Mouse (Mus musculus): ENCODE results near the gene Nat9.
A peak's percentile ranks its signal among the peaks of the same experiment; 100 is the strongest.

Gene Nat9

DNA sequence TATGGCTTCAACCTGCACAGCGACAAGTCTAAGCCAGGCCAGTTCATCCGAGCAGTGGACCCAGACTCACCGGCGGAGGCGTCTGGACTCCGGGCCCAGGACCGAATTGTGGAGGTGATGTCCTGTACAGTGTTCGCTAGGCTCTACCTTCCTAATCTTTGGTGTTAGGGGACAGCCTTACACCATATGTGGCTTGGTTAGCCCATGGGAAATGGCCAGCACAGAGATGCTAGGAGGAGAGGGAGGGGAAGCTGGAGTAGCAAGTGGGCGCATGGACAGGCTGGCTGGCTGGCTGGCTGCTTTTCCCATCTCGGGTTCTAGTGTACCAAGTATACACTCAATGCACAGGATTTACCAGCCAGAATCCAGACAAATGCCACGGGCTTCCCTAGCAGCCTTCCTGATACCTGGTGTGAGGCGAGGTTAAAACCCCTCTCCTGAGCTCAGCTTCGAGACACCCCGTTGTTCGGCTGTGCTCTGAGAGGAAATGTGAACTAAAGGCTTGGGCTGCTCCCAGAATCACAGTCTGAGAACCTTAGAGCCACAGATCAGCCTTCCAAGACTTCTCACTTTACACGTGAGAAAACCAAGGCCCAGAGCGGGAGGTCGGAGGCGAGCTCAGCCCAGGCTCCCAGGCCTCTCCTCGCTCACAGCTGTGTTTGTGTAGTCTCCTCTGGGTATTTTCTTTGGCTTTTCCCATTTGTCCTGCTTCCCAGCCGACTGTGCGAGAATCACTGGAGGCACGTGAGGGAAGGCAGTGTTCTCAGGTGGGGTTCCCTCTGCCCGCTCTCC is 11.1 kb downstream of the Nat9 start:
- no peak for DNase-seq (ENCODE audit: low spot score)

DNA sequence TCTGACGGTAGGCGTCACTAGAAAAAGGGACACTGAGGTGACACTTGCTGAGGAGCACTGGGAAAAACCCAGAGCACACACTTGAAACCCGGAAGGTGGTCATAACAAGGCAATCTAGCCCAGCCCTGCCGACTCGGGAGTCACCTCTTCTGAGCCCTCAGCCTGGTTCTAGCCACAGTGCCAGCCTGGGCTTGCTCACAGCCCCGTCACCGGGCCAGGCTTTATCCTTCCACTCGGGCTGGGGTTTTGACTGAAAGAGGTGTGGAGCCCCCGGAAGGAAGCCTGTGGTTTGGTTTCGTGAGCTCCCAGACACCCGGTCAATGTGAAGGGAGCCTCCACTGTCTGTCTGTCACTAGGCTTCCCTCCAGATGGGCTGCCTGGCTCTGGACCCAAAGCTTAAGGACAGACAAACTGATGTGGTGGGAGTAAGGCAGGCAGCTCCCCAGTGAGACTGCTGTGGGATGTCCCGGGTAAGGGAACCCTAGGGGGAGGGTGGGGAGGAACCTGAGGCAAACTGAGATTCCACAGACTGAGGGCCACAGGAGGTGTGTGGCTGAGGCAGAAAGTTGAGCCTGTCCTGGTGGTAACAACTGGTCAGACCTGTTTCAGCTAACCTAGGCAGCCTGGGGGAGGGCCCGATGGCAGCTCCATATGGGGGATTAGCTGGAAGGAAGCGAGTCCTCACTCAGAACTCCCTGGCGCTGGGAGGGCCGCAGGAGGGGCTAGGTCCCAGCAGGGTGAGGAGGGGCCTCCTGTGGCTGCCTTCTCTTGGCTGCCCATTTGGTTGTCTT is 13.9 kb downstream of the Nat9 start:
- peak; percentile 76 for DNase-seq (ENCODE audit: low spot score)

DNA sequence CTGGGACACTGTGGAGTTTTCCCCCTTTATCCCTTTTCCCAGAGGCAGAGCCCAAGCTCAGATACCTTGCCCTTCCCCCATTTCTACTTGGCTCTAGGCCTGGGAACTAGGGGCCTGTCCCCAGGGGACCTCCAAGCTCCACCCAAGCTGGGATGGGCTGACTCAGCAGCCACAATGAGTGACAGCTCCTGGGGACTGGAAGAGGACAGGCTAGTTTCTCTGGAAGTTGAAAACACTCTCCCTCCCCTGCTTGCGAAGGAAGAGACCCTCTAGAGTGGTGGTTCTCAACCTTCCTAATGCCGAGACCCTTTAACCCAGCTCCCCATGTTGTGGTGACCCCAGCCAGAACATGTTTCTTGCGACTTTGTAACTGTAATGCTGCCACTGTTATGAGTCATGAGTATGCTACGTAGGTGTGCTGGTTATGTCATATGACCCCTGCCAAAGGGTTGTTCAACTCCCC is 14.8 kb downstream of the Nat9 start:
- DNase-seq (ENCODE audit: low spot score): peak; percentile 65

DNA sequence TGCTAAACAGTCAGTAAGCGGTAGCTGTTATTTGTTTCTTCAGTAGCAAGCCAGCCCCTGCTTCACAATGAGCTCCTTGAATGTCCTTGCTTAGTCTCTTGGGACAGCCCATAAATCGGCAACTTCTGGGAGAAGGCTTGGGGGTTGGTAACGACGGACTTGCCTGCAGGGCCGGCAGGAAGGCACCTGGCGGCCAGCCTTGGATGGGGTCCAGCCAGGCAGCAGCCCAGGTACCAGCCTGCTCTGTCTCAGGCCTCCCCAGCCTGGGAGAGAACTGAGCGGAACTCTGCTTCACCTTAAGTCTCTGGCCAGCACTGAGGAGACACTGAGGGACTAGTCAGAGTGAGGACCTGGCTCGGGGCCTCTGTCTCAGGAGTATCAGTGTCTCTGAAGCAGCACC is 16.5 kb downstream of the Nat9 start:
- DNase-seq (ENCODE audit: low spot score): peak; percentile 56

DNA sequence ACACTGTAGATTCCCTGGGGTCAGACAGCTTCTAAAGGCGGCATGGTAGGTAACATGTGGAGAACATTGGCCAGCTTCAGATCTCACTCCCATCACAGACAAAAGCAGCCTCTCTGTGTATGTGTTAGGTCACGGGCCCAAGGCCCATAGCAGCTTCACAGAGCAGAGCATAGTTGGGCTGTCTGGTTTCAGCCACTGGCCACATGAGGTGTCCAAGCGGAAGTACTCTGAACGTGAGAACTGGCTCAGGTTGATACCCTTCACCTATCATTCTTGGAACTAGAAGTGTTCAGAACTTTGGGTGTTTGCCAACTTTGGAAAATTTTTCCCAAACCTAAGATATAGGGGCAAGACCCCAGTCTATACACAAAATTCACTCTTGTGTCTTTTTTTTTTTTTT is 18.2 kb downstream of the Nat9 start:
- DNase-seq (ENCODE audit: low spot score): no peak

DNA sequence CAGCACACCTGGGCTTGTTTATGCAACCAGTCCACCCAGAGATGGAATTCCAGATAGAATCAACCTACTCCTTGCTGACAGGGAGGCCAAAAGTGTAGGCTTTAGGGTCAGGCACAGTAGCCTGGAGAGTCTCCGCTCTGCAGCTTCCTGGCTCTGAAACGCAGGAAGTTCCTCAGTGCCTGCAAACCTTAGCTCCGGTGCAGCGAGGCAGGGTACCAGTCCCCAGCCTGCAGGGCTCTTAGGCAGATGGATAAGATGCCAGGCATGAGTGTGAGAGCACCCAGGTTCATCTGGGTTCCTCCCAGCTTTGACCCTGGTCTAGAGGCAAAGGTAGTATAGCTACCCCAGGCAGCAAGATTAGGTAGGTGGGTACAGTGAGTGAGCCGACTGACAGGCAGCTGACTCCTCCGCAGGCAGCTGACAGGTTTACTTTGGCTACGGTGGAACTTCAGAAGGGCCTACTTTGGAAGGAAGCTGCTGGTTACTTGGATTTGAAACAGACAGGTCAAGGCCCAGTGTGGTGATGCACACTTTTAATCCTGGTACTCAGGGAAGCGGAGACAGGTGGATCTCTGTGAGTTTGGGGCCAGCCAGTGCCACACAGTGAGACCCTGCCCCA is 19.9 kb downstream of the Nat9 start:
- no peak for DNase-seq (ENCODE audit: low spot score)

DNA sequence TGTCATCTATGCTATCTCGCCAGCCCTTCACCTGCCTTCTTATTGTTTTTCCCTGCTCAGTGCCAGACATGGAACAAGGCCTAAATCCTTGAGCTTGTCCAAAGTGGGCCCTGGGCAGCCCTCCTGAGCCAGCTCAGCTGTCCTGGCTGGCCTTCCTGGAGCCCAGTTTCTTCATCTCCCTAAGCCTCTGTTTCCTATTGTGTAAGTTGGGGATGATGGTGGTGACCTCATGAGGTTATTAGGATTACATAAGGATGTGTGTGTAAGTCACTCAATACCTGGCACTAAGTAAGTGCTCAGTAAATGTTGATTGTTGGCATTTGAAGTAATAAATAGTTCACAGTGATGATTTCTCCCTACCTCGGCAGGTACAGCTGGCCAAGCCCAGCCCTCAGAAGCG is 20.9 kb downstream of the Nat9 start:
- no peak for DNase-seq (ENCODE audit: low spot score)

DNA sequence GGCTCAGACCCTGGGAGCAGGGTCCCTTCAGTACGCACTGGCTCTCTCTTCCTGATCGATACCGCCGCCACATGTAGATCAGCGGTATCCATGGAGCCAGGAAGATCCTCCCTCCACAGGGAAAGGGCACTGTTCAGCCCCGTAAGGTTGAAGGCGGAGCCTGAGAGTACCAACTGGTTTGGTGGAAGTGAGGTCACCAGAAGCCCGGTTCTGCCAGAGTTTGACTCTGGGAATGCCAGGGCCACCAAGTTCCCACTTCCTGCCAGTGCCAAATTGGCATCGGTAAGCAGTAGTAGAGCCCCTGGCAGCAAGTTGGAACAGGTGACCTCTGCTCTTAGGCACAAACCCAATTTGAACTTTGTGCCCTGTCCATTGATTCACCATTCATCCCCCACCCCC is 22.7 kb downstream of the Nat9 start:
- DNase-seq (ENCODE audit: low spot score): peak; percentile 72

DNA sequence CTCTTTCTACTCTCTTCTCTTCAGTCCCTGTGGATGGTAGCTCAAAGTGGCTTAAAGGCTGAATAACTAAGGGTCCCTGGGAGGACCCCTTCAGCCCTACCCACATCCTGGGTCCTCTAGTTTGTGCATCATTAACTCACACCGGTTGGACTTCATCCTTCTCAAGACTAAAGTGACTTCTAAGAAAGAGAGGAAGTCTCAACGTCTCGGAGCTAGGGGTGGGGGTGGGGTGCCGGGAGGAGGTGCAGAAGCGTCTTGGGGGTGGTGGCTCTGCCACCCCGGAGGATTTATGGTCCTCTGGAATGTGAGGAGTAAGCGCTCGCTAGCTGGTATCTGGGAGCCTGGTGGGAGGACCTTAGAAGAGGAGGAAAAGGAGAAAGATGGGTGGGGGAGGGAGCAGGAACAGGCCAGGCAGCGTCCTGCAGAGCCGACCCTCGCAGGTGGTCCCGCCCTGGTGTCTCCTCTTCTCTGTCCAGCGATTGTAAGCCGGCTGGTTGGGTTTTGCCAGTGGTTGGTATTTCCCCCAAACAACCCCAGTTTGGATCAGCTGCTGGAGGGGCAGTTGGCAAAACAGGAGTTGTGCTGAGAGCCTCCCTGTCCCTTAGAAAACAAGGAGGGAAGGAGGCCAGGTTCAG is 23.2 kb downstream of the Nat9 start:
- no peak for DNase-seq (ENCODE audit: low spot score)

DNA sequence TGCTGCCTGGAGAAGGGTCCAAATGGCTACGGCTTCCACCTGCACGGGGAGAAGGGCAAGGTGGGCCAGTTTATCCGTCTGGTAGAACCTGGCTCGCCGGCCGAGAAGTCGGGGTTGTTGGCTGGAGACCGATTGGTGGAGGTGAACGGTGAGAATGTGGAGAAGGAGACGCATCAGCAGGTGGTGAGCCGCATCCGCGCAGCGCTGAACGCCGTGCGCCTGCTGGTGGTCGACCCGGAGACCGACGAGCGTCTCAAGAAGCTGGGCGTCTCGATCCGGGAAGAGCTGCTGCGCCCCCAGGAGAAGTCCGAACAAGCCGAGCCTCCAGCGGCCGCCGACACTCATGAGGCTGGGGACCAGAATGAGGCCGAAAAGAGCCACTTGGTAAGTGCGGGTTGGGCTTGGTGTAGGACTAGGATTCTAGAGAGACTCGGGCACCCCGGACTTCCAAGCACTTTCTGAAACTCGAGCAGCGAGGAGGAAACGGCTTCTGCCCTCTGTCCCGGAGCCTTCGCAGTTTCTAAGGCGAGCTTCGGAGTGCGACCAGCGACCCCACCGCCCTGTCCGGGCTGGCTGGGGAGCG is 24.0 kb downstream of the Nat9 start:
- DNase-seq (ENCODE audit: low spot score): peak; percentile 47

DNA sequence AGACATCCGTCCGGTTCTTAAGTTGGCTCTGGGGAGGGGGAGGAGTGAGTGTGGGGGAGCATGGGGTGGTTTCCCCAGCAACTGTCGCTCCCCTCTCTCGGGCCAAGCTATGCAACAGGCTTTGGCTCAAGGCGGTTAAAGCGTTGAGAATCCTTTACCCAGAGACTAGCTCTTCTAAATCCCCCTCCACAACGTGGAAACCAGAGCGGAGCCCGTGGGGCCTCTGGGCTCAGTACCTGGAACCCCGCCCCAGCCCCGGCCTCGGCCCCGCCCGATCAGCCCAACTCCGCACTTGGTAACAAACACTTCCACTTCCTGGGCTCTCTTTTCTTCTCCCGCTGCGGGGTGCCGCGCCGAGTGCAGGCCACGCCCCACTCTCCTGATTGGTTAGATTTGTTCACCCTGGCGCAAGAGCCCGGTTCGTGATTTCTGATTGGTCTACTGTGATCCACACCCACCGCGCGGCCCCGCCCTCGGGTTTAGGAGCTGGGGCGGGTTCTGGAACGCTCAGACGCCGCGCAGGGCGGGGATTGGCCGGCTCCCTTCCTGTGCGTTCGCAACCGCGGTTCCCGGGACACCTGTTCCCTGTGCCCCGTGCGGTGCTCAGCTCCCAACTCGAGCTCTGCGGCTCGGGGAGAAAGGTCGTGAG is 24.7 kb downstream of the Nat9 start, which contains the start of gene Slc9a3r1:
Gene Slc9a3r1 (plus strand): TSS at position 510 of the 649 bp plus-strand sequence.
- peak; percentile 99 for DNase-seq (ENCODE audit: low spot score)

DNA sequence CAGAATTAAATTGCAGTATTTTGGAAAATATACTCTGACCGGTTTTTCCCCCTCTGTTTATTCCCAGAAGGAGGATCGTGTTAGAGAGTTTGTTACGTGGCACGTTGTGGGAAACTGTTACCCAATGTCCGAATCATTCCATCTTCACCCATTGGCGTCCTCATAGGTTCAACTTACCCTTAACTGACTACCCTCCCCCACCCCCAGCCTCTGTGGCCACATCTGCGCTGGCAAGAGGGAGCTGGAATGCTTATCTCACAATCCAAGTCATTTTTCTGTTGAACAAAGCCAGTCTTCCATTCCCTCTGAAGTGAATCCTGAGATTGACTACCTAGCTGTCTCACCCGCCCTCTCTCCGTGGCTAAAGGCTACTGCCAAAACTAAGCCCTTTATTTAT is 25.5 kb downstream of the Nat9 start:
- no peak for DNase-seq (ENCODE audit: low spot score)

DNA sequence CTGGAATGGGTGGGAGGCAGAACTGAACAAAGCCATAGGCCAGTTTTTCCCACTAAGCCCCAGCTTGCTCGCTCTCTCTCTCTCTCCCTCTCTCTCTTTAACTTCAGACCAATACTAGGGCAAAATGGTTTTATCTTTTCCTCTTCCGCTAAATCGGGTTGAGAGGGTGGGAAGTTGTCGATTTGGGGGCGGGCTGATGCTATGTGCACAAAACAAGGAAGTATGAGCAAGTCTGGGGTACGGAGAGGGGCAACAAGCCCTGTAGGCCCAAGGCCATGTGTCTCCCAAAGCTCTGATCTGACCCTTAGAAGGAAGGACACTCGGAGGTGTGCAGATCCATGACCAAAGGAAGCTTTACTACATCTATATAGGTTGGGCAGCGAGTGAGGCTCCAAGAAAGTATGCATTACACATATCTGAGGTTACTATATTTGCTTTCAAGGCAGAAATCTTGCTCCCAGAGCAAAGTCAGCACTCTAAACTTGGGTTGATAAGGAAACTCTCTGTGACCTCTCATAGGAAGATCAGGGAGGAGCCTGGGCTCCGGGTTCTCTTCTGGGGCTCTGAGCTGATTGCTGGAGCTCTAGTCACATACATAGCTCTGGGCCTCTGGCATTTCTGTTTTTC is 26.0 kb downstream of the Nat9 start:
- DNase-seq (ENCODE audit: low spot score): no peak

DNA sequence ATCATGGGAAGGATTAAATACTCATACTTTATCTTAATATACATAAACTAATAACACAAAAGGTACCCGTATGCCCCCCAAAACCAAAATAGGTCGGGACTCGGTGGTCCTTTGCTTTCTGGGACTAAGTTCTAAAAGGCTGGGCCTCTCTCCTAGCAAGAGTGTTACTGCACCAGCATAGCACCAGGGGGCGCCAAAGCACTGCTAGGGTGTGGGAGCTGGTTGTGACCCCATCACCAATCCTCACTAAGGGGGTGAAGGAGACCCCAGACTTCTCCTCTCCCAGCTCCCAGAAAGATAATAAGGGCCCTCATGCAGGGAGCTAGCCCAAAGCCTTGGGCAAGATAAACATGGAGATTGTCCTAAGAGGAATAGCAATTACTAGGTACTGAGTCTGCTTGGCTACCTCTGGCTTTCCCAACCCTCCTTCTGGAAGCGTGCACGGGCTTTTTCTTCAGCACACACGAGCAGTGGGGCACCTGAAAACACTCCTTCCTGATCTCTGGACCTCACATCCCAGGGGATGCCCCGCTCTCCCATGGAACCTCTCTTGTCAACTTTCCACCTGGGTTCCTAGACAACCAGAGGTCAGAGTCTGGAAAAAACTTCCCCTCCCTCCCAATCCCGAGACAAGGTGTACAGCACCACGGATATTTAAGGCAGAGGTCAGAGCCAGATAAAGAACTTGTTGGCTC is 26.6 kb downstream of the Nat9 start:
- DNase-seq (ENCODE audit: low spot score): peak; percentile 83

DNA sequence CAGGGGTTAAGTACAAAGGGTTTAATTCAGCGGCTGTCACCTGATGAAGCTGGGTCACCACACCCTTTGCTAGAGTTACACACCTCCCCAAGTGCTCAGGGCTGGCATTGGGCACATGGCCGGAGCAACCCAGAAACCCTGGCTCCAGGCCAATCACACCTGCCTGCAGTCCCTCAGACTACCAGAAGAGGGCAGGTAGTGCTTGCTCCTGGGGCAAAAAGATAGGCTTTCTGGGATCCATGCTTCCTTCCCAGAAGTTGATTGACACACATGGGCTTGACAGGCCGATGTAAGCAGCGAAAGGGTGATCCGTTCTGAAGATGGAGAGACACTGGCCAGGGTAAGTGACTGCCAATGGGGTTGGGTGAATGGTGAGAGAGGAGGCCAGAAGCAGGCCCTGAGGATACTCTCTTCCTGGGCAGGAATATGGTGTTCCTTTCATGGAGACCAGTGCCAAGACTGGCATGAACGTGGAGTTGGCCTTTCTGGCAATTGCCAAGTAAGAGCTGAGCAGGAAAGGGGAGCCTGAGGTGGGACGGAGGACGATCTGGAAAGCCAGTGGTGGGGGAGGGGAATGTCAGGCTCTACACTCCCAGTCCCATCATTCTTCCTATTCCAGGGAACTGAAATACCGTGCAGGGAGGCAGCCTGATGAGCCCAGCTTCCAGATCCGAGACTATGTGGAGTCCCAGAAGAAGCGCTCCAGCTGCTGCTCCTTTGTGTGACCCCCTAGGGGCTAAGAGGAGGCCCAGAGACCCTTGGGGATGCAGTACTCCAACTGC is 27.5 kb downstream of the Nat9 start:
- DNase-seq (ENCODE audit: low spot score): peak; percentile 83

DNA sequence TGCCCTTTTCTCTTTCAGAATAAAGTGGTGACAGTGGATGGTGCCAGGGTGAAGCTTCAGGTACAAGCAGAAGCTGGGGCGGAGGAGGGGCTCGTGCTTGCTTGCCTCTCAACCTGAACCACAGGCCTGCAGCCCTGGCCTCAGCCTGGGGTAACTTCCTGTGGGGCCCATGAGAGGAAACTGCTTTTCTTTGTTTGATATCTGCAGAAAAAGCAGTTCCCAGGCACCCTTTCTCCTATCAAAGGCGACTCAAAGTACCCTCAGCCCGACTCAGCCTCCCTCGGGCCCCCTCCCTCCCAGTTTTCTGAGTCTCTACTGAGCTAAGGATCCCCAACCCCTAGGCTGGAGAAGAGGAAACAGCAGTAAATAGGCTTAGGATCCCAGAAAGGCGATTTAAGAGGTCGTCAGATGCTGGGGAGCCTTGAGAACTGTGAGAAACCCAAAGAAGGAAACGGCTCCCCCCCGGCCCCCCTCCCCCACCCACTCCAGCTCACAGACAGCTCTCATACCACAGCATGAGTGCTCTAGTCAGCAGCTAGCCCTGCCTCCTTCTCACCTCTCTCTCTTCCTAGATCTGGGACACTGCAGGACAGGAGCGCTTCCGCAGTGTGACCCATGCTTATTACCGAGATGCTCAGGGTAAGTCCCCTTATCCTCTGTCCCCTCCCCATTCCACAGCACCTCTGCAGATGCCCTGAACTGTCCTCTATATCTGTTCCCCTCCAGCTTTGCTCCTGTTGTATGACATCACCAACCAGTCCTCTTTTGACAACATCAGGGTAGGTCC is 29.5 kb downstream of the Nat9 start:
- no peak for DNase-seq (ENCODE audit: low spot score)

DNA sequence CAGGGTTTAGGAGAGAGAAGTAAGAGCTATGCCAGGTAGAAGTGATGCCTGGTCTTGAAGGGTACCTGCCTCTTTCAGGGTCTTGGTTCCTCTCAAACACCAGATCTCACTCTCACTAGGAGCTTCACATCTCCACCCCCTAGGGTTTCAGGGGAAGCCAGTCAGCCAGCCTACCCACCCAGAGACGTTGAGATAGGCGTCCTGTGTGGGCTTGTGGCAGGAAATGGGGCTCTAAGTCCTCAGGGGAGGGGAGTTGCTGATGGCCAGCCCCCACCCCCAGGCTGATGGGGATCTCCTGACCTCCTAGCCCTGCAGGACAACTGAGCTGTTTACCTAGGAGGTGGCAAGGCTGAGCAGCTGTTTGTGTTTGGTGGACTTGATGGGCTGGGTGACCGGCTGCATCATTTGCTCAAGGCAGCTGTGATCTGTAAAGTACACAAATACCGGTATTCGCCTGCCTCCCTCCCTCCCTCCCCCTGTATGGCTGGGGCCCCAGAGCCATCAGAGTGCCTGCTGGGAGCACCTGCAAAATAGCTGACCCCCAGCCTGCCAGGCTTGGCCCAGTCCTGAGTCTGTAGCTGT is 32.5 kb downstream of the Nat9 start:
- no peak for DNase-seq (ENCODE audit: low spot score)

DNA sequence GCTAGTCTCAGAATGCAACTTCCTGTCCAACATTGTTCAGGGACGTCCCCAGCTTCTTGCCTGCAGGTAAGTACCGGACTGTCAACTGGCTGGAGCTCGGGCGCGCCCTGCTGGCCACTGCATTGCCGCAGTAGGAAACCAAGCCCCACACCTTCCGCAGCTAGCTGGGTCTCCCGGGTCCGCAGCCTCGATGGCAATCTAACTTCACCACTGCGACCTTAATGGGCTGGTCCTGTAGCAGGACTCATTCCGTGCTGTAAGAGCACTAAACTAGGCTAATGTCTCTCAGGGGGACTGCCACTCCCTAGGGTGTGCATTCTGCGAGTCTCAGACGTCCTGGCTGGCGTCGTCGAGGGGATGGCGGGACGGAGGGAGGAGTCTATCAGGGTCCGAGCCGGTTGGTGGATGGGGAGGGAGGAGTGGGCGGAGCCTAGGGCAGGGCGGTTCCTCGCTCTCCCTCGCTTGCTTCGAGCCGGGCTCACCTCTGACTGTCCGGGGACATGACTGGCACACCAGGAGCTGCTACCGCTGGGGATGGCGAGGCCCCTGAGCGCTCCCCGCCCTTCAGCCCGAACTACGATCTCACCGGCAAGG is 33.9 kb downstream of the Nat9 start:
- DNase-seq (ENCODE audit: low spot score): peak; percentile 84

All from urinary bladder, postnatal 14 days (tissue).